Mouse (Mus musculus): ENCODE data around the gene Zfp740.

GRCm38 (mm10) chr15:102249251-102249691 lies 46.2 kb downstream of the Zfp740 start:
- TF ChIP-seq CTCF (IDR thresholded peaks at IDR 0.05; ENCODE audit: low read depth) (no peak), EP300 (IDR thresholded peaks at IDR 0.05; ENCODE audit: low read depth) (no peak)
